Mouse (Mus musculus): Measurements from ENCODE around the gene Triml2. TPM values are rescaled to one million over a fixed set of nuclear protein-coding genes. Genes with fewer than 3 reads are reported as not detected.

The Triml2 gene
- not detected in 2 replicates for polyA plus RNA-seq (2021; fragmentation: Nextera tagmentation)
- long read RNA-seq, experiment 1 = 0 reads
- long read RNA-seq, experiment 2 = 0 reads

DNA sequence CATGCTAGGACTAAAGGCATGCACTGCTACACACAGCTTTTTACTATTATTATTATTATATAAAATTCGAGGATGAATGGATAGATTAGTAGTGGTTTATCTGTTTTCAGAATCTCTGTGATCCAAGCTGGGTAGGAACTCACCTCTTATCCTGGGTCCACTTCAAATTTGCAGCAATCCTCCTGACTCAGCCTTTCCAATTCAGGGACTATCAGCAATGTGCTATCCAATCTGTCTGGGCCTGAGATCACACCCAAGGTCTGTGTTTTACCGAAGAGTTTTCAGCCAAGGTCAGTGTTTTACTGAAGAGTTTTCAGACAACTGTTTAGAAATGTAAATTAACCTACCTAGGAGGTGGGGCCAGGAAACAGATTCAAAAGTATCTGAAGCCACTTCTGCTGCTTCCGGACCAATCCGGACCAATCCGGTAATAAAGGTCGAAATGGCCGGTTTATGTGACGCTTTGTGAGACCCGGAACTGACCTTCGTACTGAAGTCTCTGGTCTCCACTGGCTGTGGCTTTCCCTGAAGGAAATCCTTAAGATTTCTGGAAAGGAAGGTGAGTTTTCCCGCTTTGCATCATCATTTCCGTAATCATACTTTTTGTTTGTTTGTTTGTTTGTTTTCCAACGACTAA is at the start of gene Triml2:
Gene Triml2, plus strand, starts transcription at position 488 of the 637 bp plus-strand sequence.

GRCm38 (mm10) chr8:43141386-43141785 is 39.0 kb upstream of the Triml2 start, which contains the start of gene Triml1:
Gene Triml1 (minus strand): TSS chr8:43141486.

Other genes with a start within 250 kb of the Triml2 start
- not detected in 2 replicates for gene Triml1, start 39.1 kb upstream of the Triml2 start, polyA plus RNA-seq (2021; fragmentation: Nextera tagmentation)
- gene Zfp42, start 126.4 kb downstream of the Triml2 start, polyA plus RNA-seq (2021; fragmentation: Nextera tagmentation) = not detected in 2 replicates